Mouse (Mus musculus): ENCODE results near the gene Psmd14.

Gene Psmd14

GRCm38 (mm10) chr2:61764470-61765105 lies 53.1 kb downstream of the Psmd14 start:
- no peak for DNase-seq

GRCm38 (mm10) chr2:61765526-61765925 lies 54.0 kb downstream of the Psmd14 start:
- DNase-seq, result no peak

DNA sequence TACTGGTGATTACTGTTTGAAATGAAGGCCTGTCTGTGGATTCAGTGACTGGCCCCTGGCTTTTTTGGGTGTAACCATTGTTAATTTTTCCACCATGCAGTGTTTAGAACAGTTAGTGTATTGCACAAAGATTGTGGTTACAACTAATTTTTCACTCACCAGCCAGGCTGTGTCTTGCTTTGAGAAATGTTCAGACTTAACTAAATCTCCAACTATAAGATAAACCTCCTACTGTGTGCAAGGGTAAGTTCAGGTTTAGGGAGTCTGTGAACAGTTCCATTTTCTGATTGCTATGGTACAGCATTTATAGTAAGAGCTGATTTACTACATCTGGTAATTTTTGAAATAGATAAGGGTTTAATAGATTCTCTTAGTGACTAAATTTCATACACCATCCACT lies 69.3 kb downstream of the Psmd14 start:
- DNase-seq, result no peak

- DNase-seq, result no peak
Observed at GRCm38 (mm10) chr2:61794960-61795359, 83.5 kb downstream of the Psmd14 start.

GRCm38 (mm10) chr2:61798048-61798447 lies 86.6 kb downstream of the Psmd14 start:
- DNase-seq, result no peak

- DNase-seq, result peak; percentile 67
Observed at GRCm38 (mm10) chr2:61802656-61803251, 91.3 kb downstream of the Psmd14 start, which contains the start of gene Tbr1. Gene Tbr1 (plus strand): TSS chr2:61802930.

GRCm38 (mm10) chr2:61803443-61804367 lies 92.2 kb downstream of the Psmd14 start:
- DNase-seq, result peak; percentile 48

DNA sequence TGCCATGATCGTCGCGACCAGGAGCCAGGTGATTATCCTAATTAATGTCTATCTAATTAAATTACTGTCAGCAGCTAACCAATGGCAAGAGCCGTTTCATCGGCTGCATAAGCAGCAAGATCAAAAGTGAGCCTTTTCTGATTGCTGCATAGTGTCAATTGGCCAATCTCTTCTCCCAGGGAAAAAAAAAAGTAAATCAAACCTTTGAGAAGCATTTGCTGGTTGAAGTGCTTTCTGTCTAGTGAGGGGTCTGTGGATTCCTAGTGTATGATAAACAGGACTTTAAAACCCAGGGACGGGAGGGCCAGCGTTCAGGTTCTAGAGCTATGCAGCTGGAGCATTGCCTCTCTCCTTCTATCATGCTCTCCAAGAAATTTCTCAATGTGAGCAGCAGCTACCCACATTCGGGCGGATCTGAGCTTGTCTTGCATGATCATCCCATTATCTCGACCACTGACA lies 92.9 kb downstream of the Psmd14 start:
- DNase-seq, result peak; percentile 17

- peak; percentile 28 for DNase-seq
Observed at GRCm38 (mm10) chr2:61804841-61805540, 93.5 kb downstream of the Psmd14 start.

- DNase-seq, result peak; percentile 24
Observed at GRCm38 (mm10) chr2:61805541-61806345, 94.2 kb downstream of the Psmd14 start.

DNA sequence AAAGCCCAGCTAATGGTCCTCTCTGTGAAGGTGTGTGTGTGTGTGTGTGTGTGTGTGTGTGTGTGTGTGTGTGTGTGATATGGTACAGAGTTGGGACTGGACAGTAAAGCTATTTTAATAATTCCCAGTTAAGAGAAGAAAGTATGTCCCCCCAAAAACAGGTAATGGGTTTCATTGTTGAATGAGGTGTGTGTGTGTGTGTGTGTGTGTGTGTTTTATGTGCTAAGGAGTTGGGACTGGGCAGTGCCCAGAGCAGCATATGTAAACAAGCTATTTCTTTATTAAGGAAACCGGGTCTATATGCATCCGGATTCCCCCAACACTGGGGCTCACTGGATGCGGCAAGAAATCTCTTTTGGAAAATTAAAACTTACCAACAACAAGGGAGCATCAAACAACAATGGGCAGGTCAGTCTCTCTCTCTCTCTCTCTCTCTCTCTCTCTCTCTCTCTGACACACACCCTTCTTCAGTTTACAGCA lies 94.9 kb downstream of the Psmd14 start:
- DNase-seq, result no peak

- peak; percentile 25 for DNase-seq
Observed at GRCm38 (mm10) chr2:61807151-61807550, 95.7 kb downstream of the Psmd14 start.

DNA sequence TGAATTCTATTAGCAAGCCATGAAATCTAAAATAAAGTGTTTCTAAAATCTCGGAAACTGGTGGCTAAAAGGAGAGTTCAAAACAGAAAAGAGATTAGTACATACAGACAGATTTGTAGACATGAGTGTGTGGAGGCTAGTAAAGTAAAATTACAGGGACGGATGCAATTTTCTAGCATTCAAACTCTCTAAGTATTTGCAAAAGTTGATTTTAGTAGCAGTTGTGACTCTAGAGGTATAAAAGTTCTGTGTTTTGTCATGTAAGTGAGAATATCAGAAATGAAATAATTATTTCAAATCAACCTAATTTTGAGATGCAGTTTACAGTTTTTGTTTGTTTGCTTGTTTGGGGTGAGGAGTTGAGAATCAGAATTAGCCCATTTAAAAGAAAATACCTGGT lies 96.3 kb downstream of the Psmd14 start:
- no peak for DNase-seq

DNA sequence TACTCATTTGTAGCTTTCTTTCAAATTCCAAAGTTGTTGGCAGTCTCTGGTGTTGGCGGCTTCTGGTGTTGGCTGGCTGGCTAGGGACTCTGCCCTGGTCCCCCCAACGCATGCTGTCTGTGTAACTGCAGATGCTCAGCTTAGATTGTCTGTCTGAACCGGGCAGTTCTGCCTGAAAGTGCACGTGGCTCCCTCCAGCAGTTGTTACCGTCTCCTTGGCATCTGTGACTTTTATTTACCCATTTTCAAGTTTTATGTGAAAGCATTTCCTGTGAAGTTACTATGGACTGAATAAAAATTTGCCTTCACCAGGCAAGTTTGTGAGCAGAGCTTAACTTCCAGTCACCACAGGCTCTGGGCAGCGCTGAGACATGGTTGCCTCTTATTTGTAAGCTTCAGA lies 97.3 kb downstream of the Psmd14 start:
- no peak for DNase-seq

GRCm38 (mm10) chr2:61809381-61809780 lies 97.9 kb downstream of the Psmd14 start:
- DNase-seq, result no peak

DNA sequence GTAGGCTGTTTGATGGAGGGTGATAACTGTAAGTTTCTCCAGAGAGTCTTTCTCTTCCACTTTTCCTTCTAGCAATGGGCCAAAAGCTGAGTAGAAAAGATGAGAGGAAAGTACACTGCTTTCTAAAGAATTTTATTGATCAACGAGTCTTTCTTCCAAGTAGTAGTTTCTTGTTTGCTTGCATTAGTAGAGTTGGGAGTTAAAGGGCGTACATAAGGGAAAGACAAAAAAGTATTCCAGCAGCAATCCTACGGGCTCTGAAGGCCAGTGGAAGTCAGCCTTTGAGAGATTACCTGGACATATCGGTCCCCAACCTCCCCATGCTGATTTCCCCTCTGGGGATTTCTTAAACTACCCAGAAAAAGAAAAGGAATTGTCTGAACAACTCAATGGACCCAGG lies 99.3 kb downstream of the Psmd14 start:
- no peak for DNase-seq

DNA sequence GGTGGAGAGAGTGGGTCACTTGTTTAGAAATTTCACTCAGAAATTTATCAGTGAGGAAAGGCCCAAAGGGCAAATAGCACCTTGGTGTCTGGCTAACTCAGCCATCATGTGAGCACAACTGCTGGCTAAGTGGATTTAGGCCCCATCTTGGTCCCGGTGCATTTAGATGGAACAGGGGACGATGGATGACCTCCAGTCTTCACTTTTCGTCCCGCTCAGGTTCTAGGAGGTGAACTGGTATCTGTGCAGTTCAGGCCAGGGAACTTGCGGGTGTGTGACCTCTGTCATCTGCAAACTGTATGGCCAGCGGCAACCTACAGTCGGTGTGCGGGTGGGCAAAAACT lies 99.6 kb downstream of the Psmd14 start:
- DNase-seq, result no peak

GRCm38 (mm10) chr2:61811507-61812421 lies 100.3 kb downstream of the Psmd14 start:
- peak; percentile 27 for DNase-seq

DNA sequence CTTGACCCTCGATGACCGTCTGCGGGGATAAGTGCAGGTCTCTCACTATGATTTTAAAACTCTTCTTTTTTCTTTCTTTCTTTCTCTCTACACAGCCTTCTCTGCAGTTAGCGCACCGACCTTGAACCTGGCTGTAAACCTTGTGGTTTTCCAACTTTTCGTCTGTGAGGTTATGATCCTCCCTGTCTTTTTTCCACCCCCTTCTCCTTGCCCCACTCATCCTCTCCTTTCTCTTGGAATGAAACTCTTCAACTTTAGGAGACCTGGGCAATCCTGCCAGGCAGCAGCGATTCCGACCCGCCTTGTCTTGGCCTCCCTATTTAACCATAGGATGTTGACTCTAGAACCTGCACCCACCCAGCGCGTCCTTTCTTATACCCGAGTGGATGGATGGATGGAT lies 101.0 kb downstream of the Psmd14 start:
- no peak for DNase-seq

GRCm38 (mm10) chr2:61813106-61813505 lies 101.6 kb downstream of the Psmd14 start:
- DNase-seq, result no peak

- no peak for DNase-seq
Observed at GRCm38 (mm10) chr2:61813521-61813920, 102.0 kb downstream of the Psmd14 start.
